Mouse (Mus musculus) urinary bladder, adult 18-20 months (tissue): ENCODE data around the gene Trmt1.
"Not testable (repeated sequence)": the region's sequence is repeated elsewhere in the genome, so short reads cannot be mapped to it uniquely, and the experiment has no call there.

ENCODE experiments used
- DNase-seq, 2 experiments: peaks; one replicate each; pipeline ENCODE4 v3.0.0; 2022; ENCODE audit warnings: low spot score in 2 of 2, mixed read lengths in 2 of 2

Gene Trmt1

DNA sequence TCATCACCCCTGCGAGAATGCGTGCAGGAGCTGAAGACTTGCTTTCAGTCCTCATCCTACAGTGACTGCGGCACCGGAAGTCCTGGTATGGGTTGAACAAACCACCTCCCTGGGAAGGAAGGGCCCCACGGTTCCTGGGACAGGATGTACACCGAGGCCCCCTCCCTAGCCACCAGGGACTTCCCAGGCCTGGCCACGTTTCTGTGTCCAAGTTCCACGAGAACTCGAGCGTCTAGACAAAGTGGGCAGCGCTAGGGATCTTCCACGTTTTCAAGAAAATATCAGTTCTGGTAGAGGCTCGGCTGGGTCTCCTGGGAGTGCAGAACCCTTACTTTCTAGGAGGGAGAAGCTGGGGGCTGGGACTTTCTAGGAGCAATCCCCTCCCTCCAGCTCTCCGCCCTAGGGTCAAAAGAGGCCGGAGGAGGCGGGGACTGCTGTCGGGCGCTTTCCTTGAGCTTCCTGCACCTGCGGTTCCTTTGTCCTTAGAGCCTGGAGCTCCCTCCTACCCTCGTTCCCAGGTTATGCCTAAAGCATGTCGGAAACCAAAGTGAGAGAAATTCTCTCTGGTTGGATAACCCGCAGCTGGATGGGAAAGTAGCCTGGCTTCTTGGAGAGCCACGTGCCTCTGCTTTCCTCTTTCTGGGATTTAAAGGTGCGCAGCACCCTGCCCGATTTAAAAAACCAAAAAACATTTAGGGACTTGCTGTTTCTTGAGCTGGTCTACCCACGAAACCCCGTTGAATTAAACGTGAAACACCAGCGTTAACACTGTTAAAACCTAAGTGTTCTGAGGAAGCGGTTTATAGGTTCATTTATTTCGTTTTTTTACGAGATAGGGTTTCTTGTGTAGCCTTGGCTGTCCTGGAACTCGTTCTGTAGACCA is 25.9 kb upstream of the Trmt1 start:
- peak; percentile 63 to 73 for DNase-seq

DNA sequence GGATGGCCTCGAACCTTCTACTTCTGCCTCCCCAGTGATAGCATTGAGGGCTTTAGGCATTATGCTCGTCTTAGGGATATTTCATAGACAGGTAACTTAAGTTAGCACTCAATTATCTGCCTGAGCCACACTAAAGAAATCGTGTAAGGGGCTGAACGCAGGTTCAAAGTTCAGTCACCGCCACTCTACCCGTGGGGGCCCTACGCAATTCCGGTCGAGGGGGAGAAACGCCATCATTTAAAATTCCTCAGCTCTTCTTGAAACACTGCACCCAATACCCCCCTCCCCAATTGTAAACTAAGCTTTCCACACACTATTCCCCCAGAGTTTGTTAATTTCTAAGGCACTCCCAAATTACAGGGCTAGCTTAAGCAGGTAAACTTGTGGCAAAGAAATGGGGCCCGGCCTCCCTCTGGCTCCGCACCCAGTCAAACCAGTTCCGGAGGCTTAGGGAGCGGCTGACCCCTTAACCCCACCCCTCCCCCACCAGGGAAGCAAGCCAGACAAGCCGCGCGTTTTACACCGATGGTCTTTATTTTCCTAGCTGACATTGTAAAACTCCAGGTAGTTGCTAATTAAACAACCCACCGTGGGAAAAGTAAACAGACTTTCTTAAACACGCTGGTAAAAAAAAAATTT is 25.2 kb upstream of the Trmt1 start:
- DNase-seq: peak; percentile 77 to 78

DNA sequence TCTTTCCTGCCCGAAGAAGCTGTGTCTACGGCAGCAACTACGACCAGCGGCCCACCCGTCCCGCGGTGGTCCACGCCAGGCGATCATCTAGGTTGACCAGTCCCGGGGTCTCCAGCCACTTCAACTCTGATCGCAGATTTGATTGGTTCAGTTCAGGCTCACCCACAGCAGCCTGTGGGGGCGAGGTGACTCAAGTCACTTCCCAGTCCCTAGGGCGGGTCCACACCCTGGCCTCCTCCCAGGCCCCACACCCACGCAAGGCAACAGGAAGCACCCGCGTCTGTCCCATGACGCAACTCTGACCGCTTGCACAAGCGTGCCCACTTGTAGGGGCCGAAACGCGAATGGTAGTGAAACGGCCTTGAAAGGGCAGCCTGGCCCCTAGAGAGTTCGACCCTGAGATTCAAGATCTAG is 24.6 kb upstream of the Trmt1 start:
- DNase-seq: peak; percentile 89 to 96

GRCm38 (mm10) chr8:84661961-84662571 is 24.0 kb upstream of the Trmt1 start:
- peak in 1 of 2 experiments; percentile 29 for DNase-seq

DNA sequence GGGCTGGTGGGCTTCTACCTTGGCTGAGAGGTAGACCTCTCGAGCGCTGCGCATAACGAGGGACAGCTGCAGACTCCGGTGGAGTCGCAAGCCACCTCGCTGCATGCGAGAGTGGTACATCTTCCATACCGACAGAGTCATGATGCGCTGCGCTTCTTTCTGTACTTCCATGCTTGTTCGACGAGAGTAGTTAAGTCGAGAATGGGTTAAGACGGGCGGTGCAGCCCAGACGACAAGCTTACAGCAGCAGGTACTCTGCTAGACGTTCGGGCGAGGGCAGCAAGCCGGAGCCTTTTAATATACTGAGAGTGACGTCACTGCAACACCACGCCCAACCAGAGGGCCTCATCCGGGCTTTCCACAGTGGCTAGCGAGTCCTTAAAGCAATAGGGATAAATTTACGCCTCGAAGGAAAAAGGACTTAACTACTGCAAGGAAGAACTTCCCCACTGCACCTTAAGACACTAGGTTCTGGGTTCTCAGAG is 23.5 kb upstream of the Trmt1 start, which contains the start of gene Ier2:
Gene Ier2 (minus strand): TSS at position 272 of the 485 bp plus-strand sequence.
- DNase-seq: peak; percentile 93 to 95

DNA sequence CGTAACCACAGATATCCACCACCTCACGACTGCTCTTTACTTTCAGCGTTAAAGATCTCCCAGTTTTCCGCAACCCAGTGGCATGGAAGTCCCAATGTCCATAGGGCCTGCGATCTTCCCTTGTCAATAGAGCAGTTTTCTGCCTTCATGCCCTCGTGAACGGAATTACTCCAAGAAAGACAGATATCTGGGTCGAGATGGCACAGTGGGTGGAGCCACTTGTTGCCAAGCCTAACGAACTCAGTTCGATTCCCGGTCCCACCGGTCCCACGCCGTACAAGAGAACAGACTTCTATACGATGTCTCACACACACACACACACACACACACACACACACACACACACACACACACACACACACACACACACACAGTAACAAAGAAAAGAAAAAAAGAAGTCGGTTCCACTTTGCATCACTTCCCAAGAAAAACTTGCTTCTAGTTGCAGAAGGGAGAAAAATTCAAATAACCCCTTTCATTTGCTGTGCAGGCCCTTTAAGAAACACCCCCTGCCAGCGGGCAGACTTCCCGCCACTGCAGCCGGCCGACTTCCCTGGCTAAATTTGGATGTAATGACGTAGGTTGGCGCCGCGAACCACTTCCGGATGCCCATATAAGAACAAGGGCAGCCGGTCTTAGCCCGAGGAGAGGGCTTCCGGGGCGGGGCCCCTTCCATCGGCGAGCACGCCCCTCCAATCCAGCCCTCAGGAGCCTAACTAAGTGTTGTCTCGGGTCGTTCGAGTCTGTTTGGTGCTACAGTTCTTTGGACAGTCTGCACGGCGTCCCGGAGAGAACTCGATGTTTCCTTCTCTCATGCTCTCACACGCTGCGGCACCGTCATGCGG is 22.4 kb upstream of the Trmt1 start:
- DNase-seq: peak; percentile 84 to 97

DNA sequence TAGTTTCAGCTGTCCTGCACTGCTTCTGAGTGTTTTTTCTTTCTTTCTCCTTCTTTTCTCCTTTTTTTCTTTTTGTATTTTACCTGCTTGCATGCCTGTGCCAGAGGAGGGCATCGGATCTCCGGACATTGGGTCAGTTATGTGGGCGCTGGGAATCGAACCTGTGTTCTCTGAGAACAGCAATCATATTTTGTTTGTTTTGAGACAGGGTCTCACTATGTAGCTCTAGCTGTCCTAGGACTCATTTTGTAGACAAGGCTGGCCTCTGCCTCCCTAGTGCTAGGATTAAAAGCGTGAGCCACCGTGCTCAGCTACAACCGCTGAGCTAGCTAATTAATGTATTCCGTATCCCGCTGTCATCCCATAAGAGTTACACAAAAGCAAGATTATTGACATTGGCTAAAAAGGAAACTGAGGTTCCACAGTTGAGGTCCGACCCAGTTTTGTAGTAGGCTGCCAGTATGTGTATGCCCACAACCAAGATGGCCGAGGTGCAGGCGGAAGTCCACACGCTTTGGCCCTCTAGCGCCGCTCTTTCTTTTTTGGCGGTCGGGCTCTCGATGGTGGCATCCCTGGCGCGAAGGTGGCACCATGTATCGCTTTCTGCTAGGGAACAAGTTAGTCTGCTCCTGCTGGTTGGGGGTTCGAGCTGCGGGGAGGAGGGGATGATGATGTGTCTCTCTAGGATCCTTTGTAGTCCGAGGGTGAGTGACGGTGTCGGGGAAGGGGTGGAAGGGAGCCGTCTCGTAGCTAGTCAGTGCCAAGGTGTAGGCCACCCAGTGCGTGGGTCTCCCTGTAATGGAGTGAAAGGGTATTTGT is 21.3 kb upstream of the Trmt1 start:
- peak; percentile 68 to 73 for DNase-seq

GRCm38 (mm10) chr8:84665385-84665893 is 20.7 kb upstream of the Trmt1 start:
- no peak for DNase-seq

- DNase-seq: no peak
Observed at GRCm38 (mm10) chr8:84668081-84668480, 18.0 kb upstream of the Trmt1 start.

GRCm38 (mm10) chr8:84668731-84669485 is 17.2 kb upstream of the Trmt1 start:
- DNase-seq: no peak

DNA sequence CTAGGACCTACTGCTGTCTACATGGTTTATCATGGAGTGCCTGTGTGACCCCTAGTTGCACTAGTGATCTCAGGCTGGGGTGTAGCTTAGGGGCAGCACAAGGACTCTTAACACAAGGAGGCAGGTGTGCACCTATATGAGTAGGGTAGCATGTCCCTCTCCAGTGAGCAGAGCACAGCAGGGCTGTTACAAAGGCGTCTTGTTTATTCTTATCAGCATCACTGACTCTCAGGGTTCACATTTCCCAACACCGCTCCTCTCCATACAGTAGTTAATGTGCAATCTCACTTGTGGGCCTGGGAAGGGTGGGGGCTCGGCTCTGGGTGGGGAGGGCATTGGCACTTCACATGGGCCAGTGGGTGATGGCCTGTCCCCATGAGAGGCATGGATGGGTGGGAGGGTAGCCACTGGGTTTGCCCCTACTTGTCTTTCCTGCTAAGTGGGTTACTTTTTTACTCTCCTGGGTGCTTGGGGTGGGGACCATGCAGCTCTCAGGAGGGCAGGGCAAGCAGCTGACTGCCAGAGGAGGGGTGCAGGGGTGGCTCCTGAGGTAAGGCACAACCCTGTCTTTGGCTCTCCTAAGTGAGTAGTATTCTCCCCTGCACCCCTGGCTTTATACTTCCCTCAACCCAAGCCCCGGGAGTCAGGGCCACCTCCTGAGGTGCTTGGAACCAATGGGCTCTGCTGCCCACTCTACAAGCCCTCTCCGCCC is 15.7 kb upstream of the Trmt1 start:
- DNase-seq: not testable (repeated sequence)

GRCm38 (mm10) chr8:84677305-84677704 is 8.8 kb upstream of the Trmt1 start:
- no peak for DNase-seq

DNA sequence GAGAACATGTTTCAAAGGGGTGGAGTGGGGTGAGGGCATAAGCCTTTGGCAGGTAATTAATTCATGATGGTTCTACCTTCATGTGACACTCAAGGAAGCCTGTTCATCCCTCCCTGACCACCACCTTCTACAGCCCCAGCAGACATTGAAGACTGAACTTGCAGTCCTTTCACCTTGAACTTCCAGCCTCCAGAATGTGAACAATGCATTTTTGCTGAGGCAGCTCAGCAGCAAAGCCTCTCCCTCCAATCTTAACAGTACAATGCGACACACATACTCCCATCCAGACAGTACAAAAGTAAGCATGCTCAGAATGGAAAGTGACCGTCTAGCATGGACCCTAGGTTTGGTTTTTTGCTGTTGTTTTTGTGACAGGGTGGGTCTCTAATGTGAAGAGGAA is 4.6 kb upstream of the Trmt1 start:
- no peak for DNase-seq

DNA sequence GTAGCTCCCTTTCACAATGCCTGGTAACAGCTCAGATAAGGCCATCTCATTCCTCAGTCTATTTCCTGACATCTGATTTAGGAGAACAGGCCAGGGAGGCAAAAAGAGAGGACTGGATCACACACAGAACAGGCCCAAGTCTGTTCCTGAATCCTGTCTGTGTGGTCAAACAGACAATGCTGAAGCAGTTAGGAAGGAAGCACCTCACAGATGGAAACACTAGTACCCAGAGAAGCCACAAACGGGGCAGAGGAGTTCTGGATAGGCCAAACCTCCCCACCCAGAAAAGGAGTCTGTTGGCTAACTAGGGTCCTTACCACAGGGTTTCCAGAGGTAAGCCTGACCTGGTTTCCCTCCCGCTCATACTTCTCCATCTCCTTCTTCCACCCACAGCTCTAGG is 3.9 kb upstream of the Trmt1 start:
- no peak for DNase-seq

- no peak for DNase-seq
Observed at GRCm38 (mm10) chr8:84684537-84684936, 1.6 kb upstream of the Trmt1 start.

DNA sequence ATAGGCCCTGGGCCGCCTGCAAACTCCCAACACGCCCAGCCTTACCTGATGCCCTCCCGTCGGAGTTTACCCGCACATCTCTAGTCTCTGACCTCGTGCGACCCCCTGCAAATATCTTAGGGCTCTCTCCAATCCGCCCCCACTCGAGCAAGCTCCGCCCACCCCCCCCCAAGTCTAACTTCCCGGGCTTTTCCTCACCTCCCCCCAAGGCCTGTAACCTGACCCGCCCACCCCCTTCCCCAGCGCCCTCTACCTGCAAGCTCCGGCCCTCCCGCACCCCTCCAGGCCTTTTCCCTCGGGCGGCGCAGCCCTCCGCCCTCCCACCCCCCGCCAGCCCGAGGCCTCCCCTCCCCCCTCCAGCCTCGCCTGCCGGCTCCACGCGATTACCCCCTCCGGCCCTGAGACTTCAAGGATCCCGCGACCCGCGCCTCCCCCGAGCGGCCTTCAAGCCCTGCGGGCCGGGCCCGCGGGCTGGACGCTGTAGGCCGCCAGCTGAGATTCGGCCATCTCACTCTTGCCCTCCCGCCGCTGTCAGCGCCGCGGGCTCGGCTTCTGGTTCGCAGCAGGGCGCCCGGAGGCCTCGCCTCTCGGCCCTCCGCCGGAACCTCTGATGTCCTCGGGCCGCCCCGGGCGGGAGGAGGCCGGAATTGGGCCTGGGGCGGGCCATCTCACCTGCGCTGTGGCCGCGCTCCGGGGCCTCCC is 1.0 kb downstream of the Trmt1 start:
- peak in 1 of 2 experiments; percentile 37 for DNase-seq

DNA sequence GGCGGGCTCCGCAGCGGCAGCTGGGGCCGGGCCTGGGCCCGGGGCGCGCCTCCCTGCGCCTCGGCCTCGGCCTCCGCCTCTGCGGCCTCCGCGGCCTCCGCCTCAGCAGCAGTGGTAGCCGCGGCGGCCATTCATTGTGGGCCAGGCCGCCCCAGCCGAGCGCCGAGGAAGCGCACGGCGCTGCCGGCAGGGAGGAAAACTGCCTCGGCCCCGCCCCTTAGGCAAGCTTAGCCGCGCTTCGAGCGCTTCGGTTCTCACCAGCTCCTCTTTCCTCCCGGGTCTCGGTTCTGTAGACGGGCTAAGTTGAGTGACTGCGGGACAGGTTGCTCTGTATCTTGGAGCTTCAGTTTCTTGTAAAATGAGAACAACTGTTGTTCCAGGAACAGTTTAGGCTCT is 1.6 kb downstream of the Trmt1 start, which contains the start of gene Nacc1:
Gene Nacc1 (minus strand): TSS at position 158 of the 396 bp plus-strand sequence.
- peak; percentile 79 to 82 for DNase-seq
